Mouse (Mus musculus): Measurements from ENCODE around the gene Chadl.
"Not testable (repeated sequence)": the region's sequence is repeated elsewhere in the genome, so short reads cannot be mapped to it uniquely, and the experiment has no call there.

Gene Chadl

DNA sequence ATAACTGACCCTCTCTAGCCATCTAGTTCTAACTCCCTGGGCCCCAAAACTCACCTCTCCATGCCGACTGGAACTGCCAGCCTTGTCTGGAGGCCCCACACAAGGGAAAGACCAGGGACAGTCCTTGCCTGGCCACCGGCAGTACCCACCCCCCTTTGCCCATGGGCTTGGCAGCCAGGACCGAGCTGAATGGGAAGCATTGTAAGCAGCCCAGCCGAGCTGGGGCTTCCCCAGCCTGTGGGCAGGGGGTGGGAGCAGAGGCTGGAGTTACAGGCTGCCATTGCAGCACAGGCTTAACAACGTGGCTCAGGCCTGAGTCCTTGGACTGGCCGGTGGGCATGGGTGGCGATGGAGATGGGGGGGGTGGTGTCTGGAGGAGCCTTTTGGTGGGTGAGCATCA, at the start of gene Chadl:
TSS of gene Chadl (minus strand) at position 113 of the 400 bp plus-strand sequence.
- DNase-seq (ENCODE audit: low spot score in 2 of 2): no peak

DNA sequence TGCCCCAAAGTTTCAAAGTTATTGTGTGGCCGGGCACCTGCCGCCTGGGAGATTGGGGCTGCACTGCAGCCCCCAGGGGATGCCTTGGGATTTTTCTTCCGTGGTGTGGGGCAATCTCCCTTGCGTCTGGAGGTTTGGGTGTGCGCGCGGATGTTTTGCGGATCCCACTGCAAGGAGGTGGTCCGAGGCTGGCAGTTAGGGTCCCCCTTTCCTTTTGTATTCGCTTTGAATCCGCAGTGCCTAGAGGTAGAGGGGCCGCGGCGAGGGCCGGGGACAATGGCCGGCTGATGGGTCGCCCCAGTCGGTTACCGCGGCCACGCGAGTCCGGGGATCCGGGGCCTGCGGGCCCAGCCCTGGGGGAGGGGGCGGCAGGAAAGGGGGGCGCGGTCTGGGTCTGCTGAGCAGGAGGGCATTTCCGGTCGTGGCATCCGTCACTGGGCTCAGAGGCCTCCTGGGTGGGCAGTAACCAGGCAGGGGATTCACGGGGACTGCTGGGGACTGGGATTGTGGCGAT, 48.6 kb upstream of the Chadl start:
- DNase-seq (ENCODE audit: low spot score in 2 of 2): peak; percentile 42 to 43

DNA sequence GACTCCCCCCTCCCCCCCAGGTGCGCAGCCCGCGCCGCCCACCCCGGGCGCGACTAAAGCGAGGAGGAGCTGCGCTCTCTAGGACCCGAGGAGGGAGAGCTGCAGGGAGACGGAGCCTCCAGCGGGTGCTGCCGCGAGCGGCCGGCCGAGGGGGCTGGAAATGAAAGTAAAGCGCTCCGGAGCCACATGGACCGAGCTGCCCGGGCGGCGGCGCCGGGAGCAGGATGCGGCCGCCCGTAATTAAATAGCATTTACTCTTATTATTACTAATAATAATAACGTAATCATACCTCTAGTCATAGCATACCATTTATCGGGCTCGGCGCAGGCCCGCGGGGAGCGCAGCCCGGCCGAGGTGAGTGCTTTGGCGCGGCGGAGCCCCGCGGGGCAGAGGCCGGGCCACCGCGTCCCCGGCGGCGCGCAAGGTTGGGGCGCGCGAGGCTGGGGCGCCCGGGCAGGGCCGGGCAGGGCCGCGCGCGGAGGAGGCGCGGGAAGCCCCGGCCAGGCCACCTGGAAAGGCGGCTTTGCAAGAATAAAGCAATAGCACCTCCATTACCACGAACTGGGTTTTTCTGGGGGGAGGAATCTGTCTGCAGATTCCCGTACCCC, 48.0 kb upstream of the Chadl start, which contains the start of the genes Zc3h7b and Rangap1:
TSS of gene Zc3h7b (plus strand) at position 66 of the 609 bp plus-strand sequence.
TSS of gene Rangap1 (minus strand) at position 539 of the 609 bp plus-strand sequence.
- DNase-seq (ENCODE audit: low spot score in 2 of 2): peak; percentile 61

DNA sequence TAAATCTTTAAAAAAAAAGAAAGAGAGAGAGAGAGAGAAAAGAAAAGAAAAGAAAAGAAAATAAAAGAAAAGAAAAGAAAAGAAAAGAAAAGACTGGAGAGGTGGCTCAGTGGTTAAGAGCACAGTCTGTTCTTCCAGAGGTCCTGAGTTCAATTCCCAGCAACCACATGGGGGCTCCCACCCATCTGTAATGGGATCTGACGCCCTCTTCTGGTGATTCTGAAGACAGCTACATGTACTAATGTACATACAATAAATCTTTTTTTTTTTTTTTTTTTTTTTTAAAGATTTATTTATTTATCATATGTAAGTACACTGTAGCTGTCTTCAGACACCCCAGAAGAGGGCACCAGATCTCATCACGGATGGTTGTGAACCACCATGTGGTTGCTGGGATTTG, 45.3 kb upstream of the Chadl start:
- not testable (repeated sequence) for DNase-seq (ENCODE audit: low spot score in 2 of 2)

DNA sequence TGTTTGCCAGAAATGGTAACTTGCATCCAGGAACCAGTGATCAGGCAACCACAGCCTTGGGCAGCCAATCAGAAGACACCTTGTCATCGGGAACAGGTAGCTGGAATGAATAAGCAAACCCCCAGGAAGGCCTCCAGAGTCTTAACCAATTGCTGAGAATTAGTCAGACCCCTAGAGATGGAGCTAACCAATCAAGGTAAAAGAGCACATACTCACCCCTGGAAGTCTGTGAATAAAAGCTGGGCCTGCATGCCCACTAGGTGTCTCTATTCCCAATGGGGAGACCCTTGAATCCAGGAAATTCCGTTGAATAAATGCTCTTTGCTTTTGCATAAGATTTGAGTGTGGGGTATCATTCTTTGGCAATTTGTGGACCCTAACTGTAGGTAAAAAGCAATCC, 42.8 kb upstream of the Chadl start:
- no peak for DNase-seq (ENCODE audit: low spot score in 2 of 2)

DNA sequence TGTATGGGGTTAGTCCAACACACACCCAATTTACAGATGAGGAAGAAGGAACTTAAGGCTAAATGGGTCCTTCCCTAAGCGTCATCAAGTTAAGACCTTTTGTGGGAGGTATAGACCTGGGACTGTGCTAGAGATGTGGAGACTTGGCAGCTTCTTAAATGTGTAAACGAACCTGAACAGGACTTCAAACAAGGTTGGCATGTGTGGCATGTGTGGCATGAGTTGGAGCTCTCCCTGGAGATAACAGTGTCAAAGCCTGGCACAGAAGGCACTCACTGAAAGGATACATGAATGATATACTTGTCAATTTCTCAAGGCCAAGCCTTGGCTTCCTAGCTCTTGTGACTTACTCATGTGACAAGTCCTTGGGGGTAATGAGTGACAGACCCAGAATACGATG, 42.2 kb upstream of the Chadl start:
- no peak for DNase-seq (ENCODE audit: low spot score in 2 of 2)

DNA sequence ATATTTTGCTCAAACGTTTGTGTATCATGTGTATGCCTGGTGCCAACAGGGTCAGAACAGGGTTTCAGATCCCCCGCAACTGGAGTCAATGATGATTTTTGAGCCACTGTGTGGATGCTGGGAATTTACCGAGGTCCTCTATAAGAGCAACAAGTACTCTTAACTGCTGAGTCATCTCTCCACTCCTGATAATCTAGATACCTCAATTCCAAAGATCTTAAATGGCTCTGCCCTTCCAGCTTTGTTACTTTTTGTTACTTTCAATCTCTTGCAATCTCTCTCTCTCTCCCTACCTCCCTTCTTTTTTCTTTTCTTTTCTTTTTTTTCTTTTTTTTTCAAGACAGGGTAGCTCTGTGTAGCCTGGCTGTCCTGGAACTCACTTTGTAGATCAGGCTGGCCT, 38.0 kb upstream of the Chadl start:
- no peak for DNase-seq (ENCODE audit: low spot score in 2 of 2)

DNA sequence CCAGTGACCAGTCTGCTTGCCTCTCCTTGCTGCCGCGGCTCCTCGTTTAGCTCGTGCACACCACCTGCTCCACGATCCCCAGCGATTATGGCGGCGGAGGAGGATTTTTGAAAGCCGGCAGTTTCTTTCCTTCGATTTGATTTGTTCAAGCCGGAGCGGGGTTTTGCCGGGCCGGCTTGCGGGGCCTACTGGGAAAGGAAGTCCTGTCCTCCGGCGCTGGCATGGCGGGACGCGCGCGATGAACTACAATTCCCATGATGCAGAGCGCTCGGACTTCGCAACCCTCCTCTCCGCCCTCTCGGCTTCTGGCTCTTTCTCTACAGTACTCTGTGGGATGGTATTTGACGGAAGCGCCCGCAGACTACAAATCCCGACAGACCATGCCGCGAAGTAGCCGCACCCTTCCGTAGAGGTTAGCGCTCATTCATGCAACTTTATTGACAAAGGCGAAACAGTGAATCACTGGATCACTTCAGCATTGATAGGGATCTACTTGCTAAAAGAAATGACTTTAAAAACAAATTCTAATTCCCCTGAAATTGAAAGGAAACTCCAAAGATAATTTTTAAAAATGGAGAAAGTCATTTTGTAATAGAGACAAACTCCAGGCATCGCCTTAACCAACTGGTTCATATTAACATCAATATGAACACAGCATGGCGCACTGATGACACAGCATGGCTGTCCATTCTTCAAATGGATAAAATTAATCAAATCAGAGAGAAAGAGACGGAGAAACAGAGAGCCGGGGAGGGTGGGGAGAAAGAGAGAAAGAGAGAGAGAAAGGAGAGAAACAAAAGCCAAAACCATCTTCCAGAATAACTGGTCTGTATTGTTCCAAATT, 32.9 kb upstream of the Chadl start:
- DNase-seq (ENCODE audit: low spot score in 2 of 2): peak; percentile 99

DNA sequence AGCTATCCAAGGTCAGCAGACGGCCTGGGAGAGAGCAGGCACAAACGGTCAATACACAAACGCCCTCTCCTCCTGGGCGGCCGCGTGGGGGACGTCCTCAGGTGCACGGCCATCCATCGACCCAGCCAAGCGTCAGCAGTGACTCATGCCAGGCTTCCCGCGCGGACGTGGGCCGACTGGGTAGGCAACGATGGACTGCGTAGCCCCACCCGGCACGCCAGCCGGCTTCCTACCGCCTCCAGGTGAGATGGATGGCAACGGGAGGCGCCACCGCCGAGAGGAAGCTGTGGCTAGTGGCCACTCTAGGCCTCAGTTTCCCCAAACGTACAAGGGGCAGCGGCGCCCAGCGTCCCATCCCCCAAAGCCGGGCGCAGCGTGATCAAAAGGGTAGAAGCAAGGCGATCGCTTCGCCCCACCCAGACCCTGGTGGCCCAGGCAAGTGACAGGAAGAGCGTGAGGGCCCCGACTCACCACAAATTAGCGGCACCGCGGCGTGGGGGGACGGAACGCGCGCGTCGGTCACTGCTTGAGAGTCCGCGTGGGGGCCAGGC, 32.2 kb upstream of the Chadl start:
- peak; percentile 26 to 31 for DNase-seq (ENCODE audit: low spot score in 2 of 2)

DNA sequence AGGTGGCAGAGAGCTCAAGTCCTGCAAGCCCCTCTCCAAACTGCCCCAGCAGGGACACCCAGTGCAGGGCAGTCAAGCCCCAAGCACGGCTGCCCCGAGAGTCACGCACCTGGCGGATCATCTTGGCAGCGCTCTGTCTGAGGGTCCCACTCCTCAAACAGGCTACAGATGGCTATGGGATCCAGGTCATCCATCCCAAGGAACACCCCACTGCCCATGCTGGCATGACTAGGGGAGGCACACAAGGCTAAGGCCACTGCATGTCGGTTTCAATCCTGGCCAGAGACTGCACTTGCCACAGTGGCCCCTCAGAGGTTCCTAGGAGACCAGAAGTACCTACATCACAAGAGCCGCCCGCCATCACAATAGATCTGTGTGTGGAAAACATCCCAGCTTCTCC, 28.9 kb upstream of the Chadl start:
- DNase-seq (ENCODE audit: low spot score in 2 of 2): no peak

DNA sequence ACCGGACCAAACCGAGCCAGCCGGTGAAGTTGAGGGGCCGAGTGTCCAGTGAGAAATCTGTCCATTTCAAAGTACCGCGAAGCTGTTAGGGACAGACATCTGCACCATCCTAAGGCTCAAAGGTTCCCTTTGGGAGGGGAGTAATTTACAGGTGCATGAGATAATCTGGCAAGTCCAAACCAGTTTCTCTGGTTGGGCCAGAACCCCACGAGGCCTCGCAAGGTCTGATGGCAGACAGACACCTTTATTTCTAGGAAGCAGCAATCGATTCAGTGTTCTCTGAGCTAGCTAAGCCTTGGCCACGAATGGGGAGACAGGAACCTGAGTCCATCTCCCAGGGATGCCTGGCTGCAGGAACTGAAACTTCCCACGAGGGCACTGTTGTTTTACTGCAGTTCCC, 26.6 kb upstream of the Chadl start:
- no peak for DNase-seq (ENCODE audit: low spot score in 2 of 2)

DNA sequence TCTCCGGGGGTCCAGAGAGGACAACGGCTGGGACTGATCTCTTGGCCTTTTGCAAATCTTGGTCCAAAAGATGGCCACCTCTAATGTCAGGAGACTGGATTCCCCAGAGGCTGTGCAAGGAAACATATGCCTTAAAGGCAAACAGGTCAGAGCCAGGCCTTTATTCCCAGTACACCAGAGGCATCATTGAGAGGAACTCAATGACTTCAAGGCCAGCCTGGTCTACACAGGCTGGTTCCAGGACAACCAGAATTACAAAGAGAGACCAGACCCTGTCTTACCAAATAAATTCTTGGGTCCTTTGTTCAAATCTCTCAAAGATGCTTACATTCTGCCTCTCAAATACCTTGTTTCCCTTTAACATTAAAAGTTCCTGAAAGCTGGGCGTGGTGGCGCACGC, 25.3 kb upstream of the Chadl start:
- DNase-seq (ENCODE audit: low spot score in 2 of 2): no peak

DNA sequence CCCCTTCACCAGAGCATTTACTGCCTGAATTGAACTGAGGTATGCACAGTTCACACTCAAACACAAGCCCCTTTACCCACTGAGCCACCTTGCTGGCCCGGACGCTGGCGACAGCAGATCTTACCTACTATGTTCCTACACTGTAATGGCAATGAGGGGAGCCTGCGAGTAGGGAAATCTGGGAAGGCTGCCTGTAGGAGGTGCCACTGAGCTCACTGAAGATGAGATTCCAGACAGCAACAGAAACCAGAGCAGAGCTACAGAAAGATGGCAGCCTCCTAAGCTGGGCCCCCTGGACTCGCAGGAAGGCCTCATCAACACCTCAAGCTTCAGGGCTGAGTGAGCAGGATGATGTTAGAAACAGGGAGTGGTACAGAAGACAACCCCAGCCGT, 22.0 kb upstream of the Chadl start:
- DNase-seq (ENCODE audit: low spot score in 2 of 2): no peak

DNA sequence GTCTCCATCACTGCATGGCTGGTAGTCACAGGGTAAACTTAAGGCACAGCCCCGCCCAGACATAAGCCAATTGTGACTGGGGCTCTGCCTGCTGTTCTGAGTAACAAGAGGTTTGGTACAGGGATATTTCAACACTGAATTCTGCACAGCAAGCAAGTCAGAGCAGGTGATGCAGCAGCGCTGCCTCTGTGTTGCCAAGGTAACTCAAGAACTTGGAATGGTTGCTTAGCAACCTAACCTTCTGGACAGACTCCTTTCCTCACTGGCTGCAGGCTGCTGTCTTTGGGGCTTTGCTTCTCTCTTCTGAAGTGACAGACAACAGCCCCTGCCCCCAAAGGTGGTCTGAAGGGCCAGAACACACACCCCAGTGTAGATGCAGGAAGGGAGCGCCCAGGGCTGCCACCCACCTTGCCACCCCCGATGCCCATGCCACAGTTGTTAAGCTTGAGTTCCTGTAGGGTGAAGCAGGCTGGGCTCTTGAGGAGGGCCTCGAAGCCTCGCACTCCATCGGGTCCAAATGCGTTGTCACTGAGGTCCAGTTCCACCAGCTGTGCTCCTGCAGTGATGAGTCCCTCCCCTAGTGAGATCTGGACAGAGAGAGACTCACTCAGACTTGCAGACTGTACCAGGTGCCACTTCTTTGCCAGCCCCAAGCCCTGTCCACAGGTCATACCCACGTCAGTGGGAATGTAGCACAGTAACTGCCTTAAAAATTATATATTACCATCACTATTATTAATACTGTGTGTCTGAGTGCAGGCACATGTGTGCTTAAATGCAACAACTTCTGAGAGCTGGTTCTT, 21.4 kb upstream of the Chadl start:
- DNase-seq (ENCODE audit: low spot score in 2 of 2): no peak

DNA sequence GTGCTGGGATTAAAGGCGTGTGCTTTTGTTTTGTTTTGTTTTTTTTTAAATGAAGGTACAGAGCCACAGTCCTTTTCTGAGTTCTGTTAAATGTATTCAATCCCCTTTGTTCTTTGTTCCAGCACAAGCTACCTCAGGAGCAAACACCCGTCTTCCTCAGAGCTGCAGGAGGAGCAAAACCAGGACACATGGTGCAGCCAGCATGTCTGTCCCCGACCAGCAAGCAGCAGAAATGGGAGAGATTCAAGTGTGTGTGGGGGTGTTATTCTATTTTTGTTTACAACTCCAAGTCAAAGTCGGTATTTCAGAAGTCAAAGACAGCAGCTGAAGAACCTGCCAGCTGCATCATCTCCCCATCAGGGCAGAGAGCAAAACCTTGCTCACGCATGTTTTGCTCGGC, 16.7 kb upstream of the Chadl start:
- DNase-seq (ENCODE audit: low spot score in 2 of 2): no peak

DNA sequence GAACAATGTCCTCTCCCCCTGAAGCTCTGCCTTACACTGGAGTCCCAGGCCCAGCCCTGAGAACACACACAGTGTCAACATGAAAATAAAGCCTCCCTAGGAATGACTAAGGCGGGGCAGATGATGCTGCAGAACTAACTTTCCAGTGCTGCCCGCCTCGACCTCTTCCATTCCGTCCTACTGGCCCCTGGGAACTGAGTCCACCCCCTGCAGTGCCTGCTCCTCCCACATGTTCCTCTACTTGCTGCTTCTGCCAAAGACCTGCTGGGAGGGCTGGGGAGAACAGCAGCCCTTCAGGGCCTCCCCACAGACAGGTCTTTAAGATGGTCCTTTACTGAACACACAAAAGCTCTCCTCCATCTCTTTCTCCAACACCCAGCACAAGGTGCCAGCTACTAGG, 13.7 kb upstream of the Chadl start:
- DNase-seq (ENCODE audit: low spot score in 2 of 2): no peak

DNA sequence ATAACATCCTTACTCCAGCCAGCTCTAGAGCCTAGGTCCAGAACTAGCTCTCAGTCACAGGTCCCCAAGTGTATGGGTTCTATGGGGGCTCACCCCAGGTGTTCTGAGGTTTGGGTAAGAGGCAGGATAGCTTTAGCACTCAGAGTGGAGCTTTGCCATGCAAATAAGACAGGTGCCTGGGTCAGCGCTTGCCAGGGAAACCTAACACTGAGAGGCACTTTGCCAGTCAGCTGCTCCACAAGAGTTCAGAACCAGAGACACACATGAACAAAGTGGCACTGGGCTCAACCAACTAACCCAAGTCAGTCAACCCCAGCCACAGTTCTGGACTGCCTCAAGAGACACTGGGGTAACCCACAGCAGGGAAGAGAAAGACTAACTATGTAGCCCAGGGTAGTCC, 12.6 kb upstream of the Chadl start:
- no peak for DNase-seq (ENCODE audit: low spot score in 2 of 2)

DNA sequence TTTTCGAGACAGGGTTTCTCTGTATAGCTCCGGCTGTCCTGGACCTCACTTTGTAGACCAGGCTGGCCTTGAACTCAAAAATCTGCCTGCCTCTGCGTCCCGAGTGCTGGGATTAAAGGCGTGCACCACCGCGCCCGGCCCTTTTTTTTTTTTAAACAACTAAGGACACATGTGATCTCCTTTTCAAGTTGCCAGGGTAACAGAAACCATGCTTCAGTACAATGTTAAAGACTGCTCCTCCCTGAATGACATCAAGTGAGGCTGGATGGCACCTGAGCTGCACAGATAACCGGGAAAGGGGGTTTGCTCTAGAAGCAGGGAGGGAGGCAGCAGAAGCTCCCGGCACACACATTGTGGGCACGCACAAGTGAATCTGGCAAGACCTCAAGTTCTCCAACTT, 11.9 kb upstream of the Chadl start:
- no peak for DNase-seq (ENCODE audit: low spot score in 2 of 2)

DNA sequence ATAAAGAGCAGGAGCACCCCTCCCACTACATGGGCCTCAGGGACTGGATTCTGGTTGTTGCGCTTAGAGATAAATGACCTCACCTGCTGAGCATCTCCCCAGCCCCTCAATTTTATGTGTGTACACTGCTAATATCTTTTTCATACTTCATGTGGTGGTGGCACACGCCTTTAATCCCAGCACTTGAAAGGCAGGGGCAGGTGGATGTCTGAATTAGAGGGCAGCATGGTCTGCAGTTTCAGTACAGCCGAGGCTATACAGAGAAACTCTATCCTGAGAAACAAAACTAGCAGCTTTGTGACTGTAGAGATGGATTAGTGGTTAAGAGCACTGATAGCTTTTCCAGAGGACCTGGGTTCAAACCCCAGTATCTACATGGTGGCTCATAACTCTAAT, 6.0 kb upstream of the Chadl start:
- DNase-seq (ENCODE audit: low spot score in 2 of 2): no peak

DNA sequence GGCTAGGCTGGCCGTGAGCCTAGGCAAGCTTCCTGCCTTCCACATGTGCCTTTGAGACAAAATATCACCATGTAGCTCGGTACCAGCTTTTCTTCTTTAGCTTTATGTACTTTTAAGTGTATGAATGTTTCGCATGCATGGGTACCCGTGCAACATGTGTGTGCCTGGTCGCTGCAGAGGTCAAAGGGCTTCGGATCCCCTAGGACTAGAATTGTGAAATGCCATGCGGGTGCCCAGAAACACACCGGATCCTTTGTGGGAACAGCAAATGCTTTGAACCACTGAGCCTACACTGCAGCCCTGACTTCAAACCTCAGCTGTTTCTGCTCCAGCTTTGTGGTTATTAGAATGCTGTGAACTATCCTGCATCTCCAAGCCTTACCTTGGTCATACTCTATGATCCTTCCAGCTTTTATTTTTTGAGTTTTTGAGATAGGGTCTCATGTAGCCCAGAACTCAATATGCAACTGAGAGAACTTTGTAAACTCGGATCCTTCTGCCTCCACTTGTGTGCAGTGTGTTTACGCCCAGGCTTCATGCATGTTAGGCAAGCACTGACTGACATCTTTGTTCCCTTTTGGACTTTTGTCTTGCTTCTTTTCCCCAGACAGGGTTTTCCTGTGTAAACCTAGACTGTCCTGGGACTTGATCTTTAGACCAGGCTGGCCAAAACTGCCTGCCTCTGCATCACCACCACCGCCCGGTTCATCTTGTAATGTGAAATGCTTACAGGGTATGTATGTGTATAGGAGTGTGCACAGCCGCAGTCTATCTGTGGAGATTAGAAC, 5.4 kb upstream of the Chadl start:
- DNase-seq (ENCODE audit: low spot score in 2 of 2): no peak

DNA sequence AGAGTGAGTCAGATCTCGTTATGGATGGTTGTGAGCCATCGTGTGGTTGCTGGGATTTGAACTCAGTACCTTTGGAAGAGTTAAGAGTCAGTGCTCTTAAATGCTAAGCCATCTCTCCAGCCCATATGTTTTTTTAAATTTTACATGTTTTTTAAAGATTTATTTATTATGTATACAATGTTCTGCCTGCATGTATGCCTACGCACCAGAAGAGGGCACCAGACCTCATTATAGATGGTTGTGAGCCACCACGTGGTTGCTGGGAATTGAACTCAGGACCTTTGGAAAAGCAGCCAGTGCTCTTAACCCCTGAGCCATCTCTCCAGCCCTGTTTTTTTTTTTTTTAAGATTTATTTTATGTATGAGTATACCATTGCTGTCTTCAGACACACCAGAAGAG, 4.3 kb upstream of the Chadl start:
- DNase-seq (ENCODE audit: low spot score in 2 of 2): not testable (repeated sequence)
